Mouse (Mus musculus) E14TG2a.4 (cell line): ENCODE measurements around the gene Pigg.
"Not testable (repeated sequence)": the region's sequence is repeated elsewhere in the genome, so short reads cannot be mapped to it uniquely, and the experiment has no call there.

ENCODE experiments used
- CTCF ChIP-seq: conservative IDR thresholded peaks from 2 replicates; pipeline ENCODE4 v1.5.1; 2014; ENCODE audit warnings: low read length
- NANOG ChIP-seq: IDR thresholded peaks from 2 replicates; pipeline ENCODE4 v1.6.1; 2014; ENCODE audit warnings: borderline replicate concordance, low read length, mixed read lengths

DNA sequence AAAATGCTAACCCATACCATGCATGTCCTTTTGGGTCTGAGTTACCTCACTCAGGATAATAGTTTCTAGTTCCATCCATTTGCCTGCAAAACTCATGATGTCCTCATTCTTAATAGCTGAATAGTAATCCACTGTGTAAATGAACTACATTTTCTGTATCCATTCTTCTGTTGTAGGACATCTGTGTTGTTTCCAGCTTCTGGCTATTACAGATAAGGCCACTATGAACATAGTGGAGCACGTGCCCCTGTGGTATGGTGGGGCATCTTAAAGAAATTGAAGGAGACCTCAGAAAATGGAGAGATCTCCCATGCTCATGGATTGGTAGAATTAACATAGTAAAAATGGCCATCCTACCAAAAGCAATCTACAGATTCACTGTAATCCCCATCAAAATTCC, 48.6 kb upstream of the Pigg start:
- not testable (repeated sequence) for TF ChIP-seq CTCF, NANOG
